Mouse (Mus musculus) heart, postnatal 0 days (tissue): ENCODE measurements around the gene Olfr574.

Experiments used
- CTCF ChIP-seq: IDR thresholded peaks from 2 replicates; pipeline ENCODE4 v1.5.1; 2016; ENCODE audit warnings: antibody characterized with exemption, control low read depth, low read depth
- EP300 ChIP-seq: IDR thresholded peaks from 2 replicates; pipeline ENCODE4 v1.6.1; 2016; ENCODE audit warnings: antibody characterized with exemption, low read depth

GRCm38 (mm10) chr7:102915261-102915660 lies 33.0 kb upstream of the Olfr574 start:
- TF ChIP-seq CTCF: no peak
- TF ChIP-seq EP300: no peak
